Mouse (Mus musculus) T-helper 17 cell (primary cell): ENCODE data around the gene Hoxd8.

Experiments
- in situ Hi-C, 2 experiments: fragments of 300-600 bp; cut with MboI, MseI; formaldehyde crosslinking; loops; 1 replicate in 1 of 2; 2 replicates in 1 of 2; pipeline ENCODE4 v1.15.1; 2025; ENCODE audit warnings: high pct_unique_total_duplicates in 2 of 2

The Hoxd8 gene

GRCm38 (mm10) chr2:74709465-74710419 lies 5.3 kb downstream of the Hoxd8 start:
- in situ Hi-C loops, result loop anchor here in 1 of 2 experiments (10.0 kb wide), 1 partner anchor 875 kb away; no protein-coding TSS in a partner anchor

- in situ Hi-C loops, result loop anchor here in 1 of 2 experiments (10.0 kb wide), 1 partner anchor 874 kb away; no protein-coding TSS in a partner anchor
Measured at GRCm38 (mm10) chr2:74710929-74711543, 6.6 kb downstream of the Hoxd8 start.

- in situ Hi-C loops, result loop anchor here in 1 of 2 experiments (10.0 kb wide), 1 partner anchor 873 kb away; no protein-coding TSS in a partner anchor
Measured at GRCm38 (mm10) chr2:74711721-74712621, 7.6 kb downstream of the Hoxd8 start, which contains the start of the genes Hoxd3 and Hoxd4. Gene Hoxd3 (plus strand): TSS chr2:74711927. Gene Hoxd4 (plus strand): TSS chr2:74711929.

GRCm38 (mm10) chr2:74713239-74714150 lies 9.1 kb downstream of the Hoxd8 start:
- in situ Hi-C loops, result loop anchor here in 1 of 2 experiments (10.0 kb wide), 1 partner anchor 871 kb away; no protein-coding TSS in a partner anchor

- in situ Hi-C loops, result loop anchor here in 1 of 2 experiments (10.0 kb wide), 1 partner anchor 871 kb away; no protein-coding TSS in a partner anchor
Measured at GRCm38 (mm10) chr2:74714156-74714789, 9.9 kb downstream of the Hoxd8 start.

GRCm38 (mm10) chr2:74714881-74715280 lies 10.5 kb downstream of the Hoxd8 start:
- in situ Hi-C loops, result loop anchor here (5.0 to 10.0 kb wide), 4 partner anchors 247 to 870 kb away; no protein-coding TSS in a partner anchor

GRCm38 (mm10) chr2:74715504-74716241 lies 11.3 kb downstream of the Hoxd8 start:
- in situ Hi-C loops, result loop anchor here (5.0 to 10.0 kb wide), 4 partner anchors 247 to 869 kb away; no protein-coding TSS in a partner anchor

- in situ Hi-C loops, result no loop called here
Measured at GRCm38 (mm10) chr2:74720384-74720783, 16.0 kb downstream of the Hoxd8 start.

GRCm38 (mm10) chr2:74720955-74721491 lies 16.6 kb downstream of the Hoxd8 start:
- in situ Hi-C loops, result no loop called here

GRCm38 (mm10) chr2:74721882-74722281 lies 17.5 kb downstream of the Hoxd8 start:
- in situ Hi-C loops, result no loop called here

- in situ Hi-C loops, result no loop called here
Measured at GRCm38 (mm10) chr2:74722949-74723348, 18.5 kb downstream of the Hoxd8 start.

- in situ Hi-C loops, result loop anchor here in 1 of 2 experiments (25.0 kb wide), 2 partner anchors 863 to 1862 kb away; no protein-coding TSS in a partner anchor
Measured at GRCm38 (mm10) chr2:74724244-74725015, 20.0 kb downstream of the Hoxd8 start.

- in situ Hi-C loops, result loop anchor here in 1 of 2 experiments (25.0 kb wide), 2 partner anchors 862 to 1863 kb away; no protein-coding TSS in a partner anchor
Measured at GRCm38 (mm10) chr2:74725171-74725570, 20.8 kb downstream of the Hoxd8 start.

GRCm38 (mm10) chr2:74726551-74726950 lies 22.1 kb downstream of the Hoxd8 start, which contains the start of gene Gm28230:
Gene Gm28230 (plus strand): TSS chr2:74726728.
- in situ Hi-C loops, result loop anchor here in 1 of 2 experiments (25.0 kb wide), 2 partner anchors 861 to 1864 kb away; no protein-coding TSS in a partner anchor

- in situ Hi-C loops, result loop anchor here in 1 of 2 experiments (25.0 kb wide), 2 partner anchors 860 to 1865 kb away; no protein-coding TSS in a partner anchor
Measured at GRCm38 (mm10) chr2:74726973-74727639, 22.7 kb downstream of the Hoxd8 start.

GRCm38 (mm10) chr2:74727640-74728302 lies 23.4 kb downstream of the Hoxd8 start:
- in situ Hi-C loops, result loop anchor here in 1 of 2 experiments (25.0 kb wide), 2 partner anchors 860 to 1865 kb away; no protein-coding TSS in a partner anchor
